Comparison of ENCODE assay signal across 17 mouse cellular contexts in genomic region chr2:73654059-73654891, GRCm38 (mm10).
DNase-seq lines count a peak whose midpoint lies in the region; ATAC-seq and TF ChIP-seq lines count a peak whose summit lies in the region.
"Had no signal": no experiment of that assay in that cellular context is flagged by ENCODE, and none has a peak within 500 bp of the region (broad histone marks: within the 10 kb centered on the region; RNA-seq: fewer than 3 reads in every experiment).

No protein-coding gene starts in this region.

- no peak for ATAC-seq in intestine, embryonic 15.5 days
- ATAC-seq in intestine, postnatal 0 days = no peak
- ATAC-seq: forebrain, postnatal 0 days had no signal

- no peaks in the 10 kb centered on the region for H3K27me3 ChIP-seq in intestine, embryonic 15.5 days (replicated peaks)
- no peaks in the 10 kb centered on the region for H3K27me3 ChIP-seq in intestine, postnatal 0 days (replicated peaks; ENCODE audit: control insufficient read depth, insufficient read depth, low read length)
- H3K27me3 ChIP-seq: hindbrain, embryonic 12.5 days; neural tube, embryonic 15.5 days had no signal

- H3K4me2 ChIP-seq in intestine, embryonic 15.5 days (replicated peaks) = no peak overlapping the region
- H3K4me2 ChIP-seq in intestine, postnatal 0 days (replicated peaks; ENCODE audit: low read depth) = no peak overlapping the region
- H3K4me2 ChIP-seq: hindbrain, embryonic 12.5 days; neural tube, embryonic 15.5 days had no signal

- no peak for TF ChIP-seq POLR2A in lung, adult 2 months (IDR thresholded peaks at IDR 0.05; ENCODE audit: borderline replicate concordance, extremely low read depth, low read depth, low read length)
- no peak for TF ChIP-seq POLR2A in olfactory bulb, adult 2 months (IDR thresholded peaks at IDR 0.05; ENCODE audit: insufficient read depth, low read depth, low read length)

- H3K4me3 ChIP-seq in intestine, embryonic 15.5 days (replicated peaks) = no peak overlapping the region
- H3K4me3 ChIP-seq in intestine, postnatal 0 days (ENCODE audit: low read depth, low read length) = no peak overlapping the region
- H3K4me3 ChIP-seq in lung, adult 2 months (replicated peaks; ENCODE audit: extremely low read depth, low read depth, low read length) = no peak overlapping the region
- H3K4me3 ChIP-seq in olfactory bulb, adult 2 months (ENCODE audit: insufficient read depth, low read depth, low read length) = peak overlapping the region; percentile 10
- H3K4me3 ChIP-seq: embryonic facial prominence, embryonic 10.5 days; hindbrain, embryonic 12.5 days; neural tube, embryonic 15.5 days had no signal

- WGBS in intestine, embryonic 15.5 days = 58% methylated on average over 4 of the region's 4 CpGs
- WGBS in intestine, postnatal 0 days = 54% methylated on average over 4 of the region's 4 CpGs
- 45% methylated on average over 4 of the region's 4 CpGs for WGBS in lung, adult 2 months
- WGBS in olfactory bulb, adult 2 months = 40% methylated on average over 4 of the region's 4 CpGs

- intact Hi-C loops in heart, postnatal 25 days (cut with DNase I) = no loop called here

- no peaks in the 10 kb centered on the region for H3K9me3 ChIP-seq in intestine, embryonic 15.5 days
- no peaks in the 10 kb centered on the region for H3K9me3 ChIP-seq in intestine, postnatal 0 days (ENCODE audit: control insufficient read depth)
- H3K9me3 ChIP-seq: embryonic facial prominence, embryonic 10.5 days; hindbrain, embryonic 12.5 days; neural tube, embryonic 15.5 days had no signal

- H3K9ac ChIP-seq in intestine, embryonic 15.5 days = no peak overlapping the region
- no peak overlapping the region for H3K9ac ChIP-seq in intestine, postnatal 0 days (ENCODE audit: low read depth, low read length)
- H3K9ac ChIP-seq: forebrain, postnatal 0 days; hindbrain, embryonic 12.5 days; neural tube, embryonic 15.5 days had no signal

- 0 out of 2 replicates have a peak, but pooled peaks cover 5% of the 10 kb centered on the region for H3K4me1 ChIP-seq in intestine, embryonic 15.5 days (replicated peaks)
- no peaks in the 10 kb centered on the region for H3K4me1 ChIP-seq in intestine, postnatal 0 days (replicated peaks; ENCODE audit: control insufficient read depth, insufficient read depth, low read length)
- H3K4me1 ChIP-seq in lung, adult 2 months (ENCODE audit: control insufficient read depth, insufficient read depth, low read length) = peaks cover 4% of the 10 kb centered on the region
- peaks cover 10% of the 10 kb centered on the region for H3K4me1 ChIP-seq in olfactory bulb, adult 2 months (ENCODE audit: control insufficient read depth, insufficient read depth, low read length)

- TF ChIP-seq CTCF in intestine, postnatal 0 days (IDR thresholded peaks at IDR 0.05; ENCODE audit: low read depth) = no peak
- no peak for TF ChIP-seq CTCF in lung, adult 2 months (IDR thresholded peaks at IDR 0.05; ENCODE audit: insufficient read depth, low read length)
- no peak for TF ChIP-seq CTCF in olfactory bulb, adult 2 months (IDR thresholded peaks at IDR 0.05; ENCODE audit: insufficient read depth, low read depth, low read length)

- DNase-seq in heart, adult 11 months = peak; percentile 68
- DNase-seq in heart, postnatal 25 days (ENCODE audit: low spot score) = no peak
- peak; percentile 11 for DNase-seq in lung, postnatal 10 days
- no peak for DNase-seq in lung, adult 2 months
- DNase-seq in adrenal gland, postnatal 14 days = no peak
- DNase-seq: cerebellum, postnatal 25 days; forebrain, postnatal 0 days; gastrocnemius, postnatal 10 days; kidney, postnatal 14 days; retina, postnatal 1 day; thymus, postnatal 25 days had no signal

- no peaks in the 10 kb centered on the region for H3K36me3 ChIP-seq in intestine, embryonic 15.5 days
- no peaks in the 10 kb centered on the region for H3K36me3 ChIP-seq in intestine, postnatal 0 days (ENCODE audit: control insufficient read depth, insufficient read depth)
- H3K36me3 ChIP-seq: hindbrain, embryonic 12.5 days; neural tube, embryonic 15.5 days had no signal

- H3K27ac ChIP-seq in intestine, embryonic 15.5 days = peak overlapping the region; percentile 40; the same call in 1 of the 2 replicates
- no peak overlapping the region for H3K27ac ChIP-seq in intestine, postnatal 0 days (ENCODE audit: low read depth, low read length)
- peak overlapping the region; percentile 92 for H3K27ac ChIP-seq in olfactory bulb, adult 2 months (ENCODE audit: insufficient read depth, low read depth, low read length)
- H3K27ac ChIP-seq: embryonic facial prominence, embryonic 10.5 days; hindbrain, embryonic 12.5 days; neural tube, embryonic 15.5 days had no signal

Comparison
In these comparisons a context has a peak if more than half of its experiments do, and no peak if none do; other contexts are left out.
1. DNase-seq: peak in heart, adult 11 months (single experiment) and lung, postnatal 10 days (single experiment); none in heart, postnatal 25 days (single experiment), lung, adult 2 months (single experiment) and adrenal gland, postnatal 14 days (single experiment).